Mouse (Mus musculus): ENCODE results near the gene Nsg1.

DNA sequence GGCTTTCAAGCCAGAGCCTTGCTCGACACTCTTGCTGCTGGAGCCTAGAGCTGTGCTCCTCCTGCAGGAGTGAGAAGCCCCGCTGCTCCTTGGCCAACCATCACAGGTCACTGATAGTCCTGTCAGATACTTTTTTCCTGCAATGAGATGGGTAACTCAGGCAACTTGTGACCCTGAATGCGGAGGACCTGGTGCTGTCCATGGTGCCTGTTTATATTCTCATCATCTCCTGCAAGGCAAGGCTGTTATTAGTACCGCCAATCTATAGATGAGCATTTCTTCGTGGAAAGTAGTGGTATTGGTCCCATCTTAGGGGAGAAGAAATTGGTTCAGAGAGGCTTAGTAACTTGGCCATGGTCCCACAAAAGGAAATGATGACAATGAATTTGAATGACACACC lies 14.1 kb upstream of the Nsg1 start:
- TF ChIP-seq CTCF (IDR thresholded peaks at IDR 0.05; ENCODE audit: control insufficient read depth, insufficient read depth, insufficient read length), result no peak
- no peak for TF ChIP-seq MAX (IDR thresholded peaks at IDR 0.05)
- TF ChIP-seq MYOG (IDR thresholded peaks at IDR 0.05; ENCODE audit: control insufficient read depth, extremely low read depth, insufficient read length), result no peak
- no peak for TF ChIP-seq FOSL1 (IDR thresholded peaks at IDR 0.05; ENCODE audit: insufficient read depth, low read length, poor library complexity, severe bottlenecking)
- no peak for TF ChIP-seq USF1 (IDR thresholded peaks at IDR 0.05; ENCODE audit: low read depth)
- no peak for TF ChIP-seq CEBPB (IDR thresholded peaks at IDR 0.05; ENCODE audit: low read depth)
- no peak for TF ChIP-seq MYOD1 (IDR thresholded peaks at IDR 0.05; ENCODE audit: control insufficient read depth, insufficient read length, low read depth)
